Mouse (Mus musculus) C2C12 (cell line): Measurements from ENCODE around the gene Syt7. TPM values are rescaled to one million over a fixed set of nuclear protein-coding genes. Genes with fewer than 3 reads are reported as not detected.

ENCODE experiments used
- H3K27me3 ChIP-seq: one replicate; pipeline ENCODE4 v1.6.1; 2011; ENCODE audit not compliant: control insufficient read depth, insufficient read depth, insufficient read length
- H3K36me3 ChIP-seq: one replicate; pipeline ENCODE4 v1.6.1; 2011; ENCODE audit not compliant: control insufficient read depth, insufficient read depth
- H3K4me3 ChIP-seq: one replicate; pipeline ENCODE4 v1.5.1; 2011; ENCODE audit warnings: mild to moderate bottlenecking, control low read depth; ENCODE audit not compliant: poor library complexity, insufficient read depth, severe bottlenecking
- H3K79me2 ChIP-seq: one replicate; pipeline ENCODE4 v1.6.1; 2011; ENCODE audit not compliant: control insufficient read depth, insufficient read depth
- H3K79me3 ChIP-seq: one replicate; pipeline ENCODE4 v1.6.1; 2011; ENCODE audit warnings: low read depth, control low read depth
- H3ac ChIP-seq: one replicate; pipeline ENCODE3; 2011; ENCODE audit warnings: low read depth; ENCODE audit not compliant: control insufficient read depth, insufficient read length
- CEBPB ChIP-seq: IDR thresholded peaks from one replicate; pipeline ENCODE4 v1.6.1; 2011; ENCODE audit warnings: low read depth, mild to moderate bottlenecking, control low read depth, moderate library complexity
- CTCF ChIP-seq: IDR thresholded peaks from one replicate; pipeline ENCODE4 v1.5.1; 2011; ENCODE audit not compliant: control insufficient read depth, insufficient read depth, insufficient read length
- FOSL1 ChIP-seq: IDR thresholded peaks from one replicate; pipeline ENCODE4 v1.8.0; 2011; ENCODE audit warnings: mild to moderate bottlenecking, low read length; ENCODE audit not compliant: poor library complexity, insufficient read depth, severe bottlenecking
- MAX ChIP-seq: IDR thresholded peaks from one replicate; pipeline ENCODE4 v1.6.1; 2011; ENCODE audit warnings: mild to moderate bottlenecking, control low read depth
- MYOD1 ChIP-seq: IDR thresholded peaks from one replicate; pipeline ENCODE4 v1.6.1; 2011; ENCODE audit warnings: low read depth; ENCODE audit not compliant: control insufficient read depth, insufficient read length
- MYOG ChIP-seq: IDR thresholded peaks from one replicate; pipeline ENCODE4 v1.6.1; 2011; ENCODE audit not compliant: control insufficient read depth, insufficient read length; ENCODE audit errors: extremely low read depth
- USF1 ChIP-seq: IDR thresholded peaks from one replicate; pipeline ENCODE4 v1.6.1; 2011; ENCODE audit warnings: low read depth, mild to moderate bottlenecking, control low read depth, moderate library complexity
- polyA plus RNA-seq: library from polyadenylated mRNA; unstranded; fragments of >200 nt; fragmentation: generic; extraction: Trizol; gene quantifications from one replicate; pipeline ENCODE4 v1.2.1, GENCODE M21; 2012; ENCODE audit warnings: missing spikeins

The Syt7 gene
- polyA plus RNA-seq, 1 experiment, result 0.23 TPM

DNA sequence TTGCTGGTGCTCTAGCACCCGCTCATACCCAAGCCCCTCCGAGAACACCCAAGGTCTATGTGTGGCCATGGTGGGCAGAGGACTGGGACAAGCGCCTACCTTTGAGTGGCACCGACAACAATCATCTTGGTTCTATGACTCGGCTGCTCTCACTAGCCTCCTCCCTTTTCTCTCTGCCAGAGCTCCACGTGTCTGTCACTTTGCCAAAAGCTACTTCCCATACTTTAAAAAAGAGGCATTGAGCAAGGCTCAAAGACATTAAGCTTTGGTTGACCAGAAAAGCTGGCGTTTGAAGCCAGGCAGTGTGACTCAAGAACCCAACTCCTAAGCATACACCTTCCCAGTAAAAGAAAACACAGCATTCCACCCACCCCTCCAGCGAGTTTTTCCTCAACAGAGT, 69.2 kb downstream of the Syt7 start:
- Histone ChIP-seq H3K79me2 (no peaks in the 10 kb centered on the region), H3K4me3 (no peak overlapping the region), H3K27me3 (peaks cover 30% of the 10 kb centered on the region), H3K79me3 (no peaks in the 10 kb centered on the region), H3K36me3 (no peaks in the 10 kb centered on the region), H3ac (no peak overlapping the region)
- no peak for TF ChIP-seq MYOD1
- TF ChIP-seq CTCF, result no peak
- TF ChIP-seq FOSL1, result no peak
- TF ChIP-seq USF1, result no peak
- no peak for TF ChIP-seq MAX
- TF ChIP-seq CEBPB, result no peak
- TF ChIP-seq MYOG, result no peak

DNA sequence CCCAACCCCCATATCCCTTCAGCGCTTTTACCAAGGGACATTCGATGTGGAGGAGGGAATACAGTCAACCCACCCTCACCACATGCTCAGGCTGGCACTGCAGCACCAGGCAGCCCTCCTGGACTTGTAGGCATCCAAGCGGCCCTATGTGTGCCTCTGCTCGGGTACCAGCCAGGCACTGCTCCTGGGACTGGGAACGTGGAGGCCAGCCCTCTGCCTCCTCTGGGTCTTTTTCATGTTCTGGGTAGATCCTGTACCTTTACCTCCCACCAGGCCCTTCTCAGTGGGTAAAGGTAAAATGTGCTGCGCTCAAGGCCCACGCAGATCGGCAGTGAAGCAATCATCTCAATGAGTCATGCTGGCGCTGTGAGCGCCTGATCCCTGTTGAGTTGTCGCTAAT, 71.0 kb downstream of the Syt7 start:
- H3K4me3 ChIP-seq, result no peak overlapping the region
- H3K79me3 ChIP-seq, result no peaks in the 10 kb centered on the region
- H3K27me3 ChIP-seq, result peaks cover 34% of the 10 kb centered on the region
- H3K79me2 ChIP-seq, result no peaks in the 10 kb centered on the region
- no peak overlapping the region for H3ac ChIP-seq
- TF ChIP-seq CEBPB, result no peak
- TF ChIP-seq FOSL1, result no peak
- no peak for TF ChIP-seq MYOD1
- TF ChIP-seq MYOG, result no peak
- no peaks in the 10 kb centered on the region for H3K36me3 ChIP-seq

DNA sequence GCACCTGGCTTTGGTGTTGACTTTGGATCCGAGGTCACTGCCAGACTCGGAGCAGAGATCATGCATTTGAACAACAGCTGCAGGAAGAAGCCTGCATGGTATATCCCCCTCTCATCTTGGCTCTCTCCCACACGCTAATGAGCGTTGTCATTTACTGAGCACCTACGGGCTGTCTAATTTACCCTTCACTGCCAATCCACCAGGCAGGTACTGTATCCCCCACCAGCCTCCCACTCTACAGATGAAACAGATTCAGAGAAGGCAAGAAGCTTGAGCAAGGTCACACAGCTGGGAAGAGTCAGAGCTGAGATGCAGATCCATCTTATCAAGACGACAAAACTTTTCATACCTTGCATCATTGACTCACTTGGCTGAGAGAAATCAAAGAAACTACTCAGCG, 72.7 kb downstream of the Syt7 start:
- Histone ChIP-seq H3K36me3 (no peaks in the 10 kb centered on the region), H3K79me3 (no peaks in the 10 kb centered on the region), H3K4me3 (no peak overlapping the region), H3K79me2 (no peaks in the 10 kb centered on the region), H3K27me3 (peaks cover 27% of the 10 kb centered on the region), H3ac (no peak overlapping the region)
- TF ChIP-seq FOSL1 (no peak), MYOD1 (no peak), CEBPB (no peak), MAX (no peak), CTCF (no peak), USF1 (no peak), MYOG (no peak)

DNA sequence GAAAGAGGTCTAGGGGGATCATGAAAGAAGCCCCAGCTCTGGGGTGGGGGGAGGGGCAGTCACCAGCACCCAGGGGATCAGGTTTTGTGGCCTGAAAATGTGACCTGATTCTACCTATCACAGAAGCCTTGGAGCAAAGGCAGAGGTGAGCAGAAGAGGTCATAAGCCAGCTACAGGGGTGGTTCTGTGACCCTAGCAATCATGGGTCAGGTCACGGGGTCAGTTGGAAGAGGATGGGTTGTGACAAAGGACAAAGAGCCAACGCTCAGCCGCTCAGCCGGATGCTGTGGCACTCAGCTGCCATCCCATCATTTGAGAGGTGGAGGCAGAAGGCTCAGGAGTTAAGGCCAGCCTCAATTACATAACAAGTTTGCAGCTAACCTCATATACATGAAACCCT, 75.5 kb downstream of the Syt7 start:
- H3ac ChIP-seq, result no peak overlapping the region
- H3K79me2 ChIP-seq, result no peaks in the 10 kb centered on the region
- H3K36me3 ChIP-seq, result no peaks in the 10 kb centered on the region
- H3K79me3 ChIP-seq, result no peaks in the 10 kb centered on the region
- H3K4me3 ChIP-seq, result no peak overlapping the region
- H3K27me3 ChIP-seq, result peaks cover 22% of the 10 kb centered on the region
- TF ChIP-seq USF1 (no peak), CTCF (no peak), MYOG (no peak), CEBPB (no peak), MYOD1 (no peak), MAX (no peak)

DNA sequence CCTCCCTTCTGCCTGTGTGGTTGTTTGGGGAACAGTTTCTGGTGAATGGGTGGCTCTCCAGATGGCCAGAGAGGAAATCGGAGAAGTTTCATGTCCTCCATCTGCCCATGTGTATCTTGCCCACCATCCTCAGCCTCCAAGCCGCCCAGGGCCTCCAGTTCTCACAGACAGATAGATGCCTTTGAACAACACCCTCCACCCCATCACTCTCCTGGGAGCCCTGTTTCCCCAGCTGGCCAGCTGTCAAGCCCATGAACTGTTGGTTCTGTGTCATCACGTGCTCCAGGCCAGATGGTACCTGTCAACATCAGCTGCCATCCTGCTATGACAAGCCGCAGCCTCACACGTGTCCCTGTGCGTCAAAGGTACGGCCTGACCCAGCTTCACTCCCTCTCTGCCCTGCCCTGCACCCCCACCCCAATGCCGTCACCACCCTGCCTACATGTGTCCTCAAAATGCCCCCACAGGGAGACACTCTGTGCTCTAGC, 80.3 kb downstream of the Syt7 start:
- H3K79me3 ChIP-seq, result no peaks in the 10 kb centered on the region
- no peak overlapping the region for H3K4me3 ChIP-seq
- no peaks in the 10 kb centered on the region for H3K36me3 ChIP-seq
- no peak overlapping the region for H3ac ChIP-seq
- no peaks in the 10 kb centered on the region for H3K79me2 ChIP-seq
- peaks cover 30% of the 10 kb centered on the region for H3K27me3 ChIP-seq
- TF ChIP-seq USF1 (no peak), MYOG (no peak), CEBPB (no peak), MAX (no peak), MYOD1 (no peak), CTCF (no peak), FOSL1 (no peak)

DNA sequence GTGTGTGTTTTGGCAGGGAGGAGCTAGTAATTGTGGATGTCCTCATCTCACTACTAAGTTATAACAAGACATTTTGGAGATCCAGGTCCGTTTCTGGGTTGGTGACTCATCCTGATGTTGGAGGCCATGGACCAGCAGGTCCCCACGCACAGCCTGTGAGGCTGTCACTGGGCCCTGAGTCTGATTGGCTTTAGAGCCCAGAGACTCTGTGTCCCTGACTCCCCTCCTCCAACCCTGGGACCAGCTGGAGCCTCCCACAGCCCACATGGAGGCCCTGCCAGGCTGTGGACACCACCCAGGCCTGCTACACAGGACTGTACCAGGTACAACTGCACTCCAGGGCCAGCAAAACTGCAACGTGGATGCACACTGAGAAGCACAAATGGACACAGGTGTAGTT, 84.1 kb downstream of the Syt7 start:
- no peak for TF ChIP-seq MAX
- no peak for TF ChIP-seq FOSL1
- no peak for TF ChIP-seq CEBPB
- TF ChIP-seq CTCF, result no peak
- no peak for TF ChIP-seq USF1
- TF ChIP-seq MYOD1, result no peak
- no peak for TF ChIP-seq MYOG
- Histone ChIP-seq H3ac (no peak overlapping the region), H3K79me3 (no peaks in the 10 kb centered on the region), H3K36me3 (no peaks in the 10 kb centered on the region), H3K79me2 (no peaks in the 10 kb centered on the region), H3K4me3 (no peak overlapping the region), H3K27me3 (peaks cover 51% of the 10 kb centered on the region)
